Mouse (Mus musculus) lung, embryonic 16.5 days (tissue): ENCODE data around the gene Chchd4. TPM values are rescaled to one million over a fixed set of nuclear protein-coding genes. Genes with fewer than 3 reads are reported as not detected.

ENCODE experiments used
- ATAC-seq: fragments of 200-750 bp; cut with Nextera tagmentation; 2 replicates; pipeline ENCODE4 v1.8.0; 2017; ENCODE audit warnings: low read depth, mild to moderate bottlenecking, moderate library complexity
- H3K27ac ChIP-seq: fragments of 300-500 bp; sonication (generic); 2 replicates; pipeline ENCODE4 v1.5.1; 2014; ENCODE audit warnings: mild to moderate bottlenecking, control low read depth, low read length
- H3K27me3 ChIP-seq: fragments of 300-500 bp; sonication (generic); 2 replicates; pipeline ENCODE4 v1.6.1; 2014; ENCODE audit warnings: low read depth, low read length, mixed read lengths; ENCODE audit not compliant: control insufficient read depth, insufficient read depth
- H3K36me3 ChIP-seq: fragments of 300-500 bp; sonication (generic); 2 replicates; pipeline ENCODE4 v1.6.1; 2014; ENCODE audit warnings: low read length; ENCODE audit not compliant: control insufficient read depth, insufficient read depth
- H3K4me1 ChIP-seq: fragments of 300-500 bp; sonication (generic); replicated peaks from 2 replicates; pipeline ENCODE4 v1.6.1; 2014; ENCODE audit warnings: low read length, mixed read lengths; ENCODE audit not compliant: control insufficient read depth, insufficient read depth
- H3K4me2 ChIP-seq: fragments of 300-500 bp; sonication (generic); 2 replicates; pipeline ENCODE4 v1.6.1; 2014; ENCODE audit warnings: low read depth, low read length, control low read depth
- H3K4me3 ChIP-seq: fragments of 300-500 bp; sonication (generic); 2 replicates; pipeline ENCODE4 v1.5.1; 2014; ENCODE audit warnings: mild to moderate bottlenecking, low read length, control low read depth
- H3K9ac ChIP-seq: fragments of 300-500 bp; sonication (generic); 2 replicates; pipeline ENCODE4 v1.6.1; 2014; ENCODE audit warnings: low read length, control low read depth
- H3K9me3 ChIP-seq: fragments of 300-500 bp; sonication (generic); 2 replicates; pipeline ENCODE4 v1.6.1; 2016; ENCODE audit warnings: low read length; ENCODE audit not compliant: control insufficient read depth
- WGBS: fragments of 180-500 bp; shearing (Covaris S2); extraction: QIAGEN DNeasy Blood & Tissue Kit; methylation state at CpG from one replicate; pipeline ENCODE4 v1.1.7; 2014; 5-methylcytosine and 5-hydroxymethylcytosine counted together
- polyA plus RNA-seq: library from polyadenylated mRNA; unstranded; fragments of >200 nt; fragmentation: Nextera tagmentation; extraction: Ambion mirVana; gene quantifications from 2 replicates; pipeline ENCODE4 v1.2.1, GENCODE M21; 2015

Chchd4 gene
- 22.2 and 23.8 TPM in 2 replicates for polyA plus RNA-seq

- no peaks in the 10 kb centered on the region for H3K27me3 ChIP-seq
- ATAC-seq, result peak; percentile 97
- WGBS, result under 1% methylated on average over 74 of the region's 74 CpGs
- peak within 1 kb of the TSS; percentile 79 for H3K4me2 ChIP-seq
- H3K4me1 ChIP-seq, result peaks cover 15% of the 10 kb centered on the region
- H3K9me3 ChIP-seq, result no peaks in the 10 kb centered on the region
- H3K36me3 ChIP-seq, result 0 out of 2 replicates have a peak, but pooled peaks cover 2% of the 10 kb centered on the region
- H3K4me3 ChIP-seq, result peak within 1 kb of the TSS; percentile 87
- peak within 1 kb of the TSS; percentile 87 for H3K9ac ChIP-seq
- peak within 1 kb of the TSS; percentile 77 for H3K27ac ChIP-seq
These were observed at the start of gene Chchd4, which contains the start of gene Tmem43 for GRCm38 (mm10) chr6:91472868-91473804. Chchd4 (minus strand) TSS chr6:91473546. Tmem43 (plus strand) TSS chr6:91473703.

DNA sequence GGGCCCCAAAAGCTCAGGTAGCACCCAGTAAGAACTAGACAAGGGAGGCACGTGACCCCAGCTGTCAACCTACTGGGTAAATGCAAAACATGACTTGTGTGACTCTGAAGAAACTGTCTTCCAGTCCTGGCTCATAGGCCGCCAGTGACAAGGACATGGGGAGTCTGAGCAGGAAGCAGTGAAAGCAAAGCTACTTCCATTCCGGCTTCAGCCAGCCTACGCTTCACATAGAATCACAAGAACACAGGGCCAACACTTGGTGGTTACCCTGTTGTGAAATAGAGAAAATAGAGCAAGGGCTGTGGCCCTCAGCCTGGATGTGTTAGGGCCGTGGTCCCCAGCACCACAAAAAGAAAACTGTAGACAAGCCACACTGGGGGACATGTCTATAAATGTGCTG lies 49.5 kb upstream of the Chchd4 start:
- H3K36me3 ChIP-seq, result peaks cover 27% of the 10 kb centered on the region
- 90% methylated on average over 5 of the region's 5 CpGs for WGBS
- H3K4me3 ChIP-seq, result no peak overlapping the region
- H3K9ac ChIP-seq, result no peak overlapping the region
- no peaks in the 10 kb centered on the region for H3K9me3 ChIP-seq
- no peak for ATAC-seq
- no peaks in the 10 kb centered on the region for H3K27me3 ChIP-seq
- no peaks in the 10 kb centered on the region for H3K4me1 ChIP-seq
- H3K4me2 ChIP-seq, result no peak overlapping the region
- H3K27ac ChIP-seq, result no peak overlapping the region

- Histone ChIP-seq H3K9me3 (no peaks in the 10 kb centered on the region), H3K27me3 (no peaks in the 10 kb centered on the region), H3K4me2 (no peak overlapping the region), H3K4me1 (peaks cover 16% of the 10 kb centered on the region), H3K36me3 (peaks cover 27% of the 10 kb centered on the region), H3K9ac (no peak overlapping the region), H3K27ac (no peak overlapping the region), H3K4me3 (no peak overlapping the region)
- WGBS, result 84% methylated on average over 7 of the region's 7 CpGs
- no peak for ATAC-seq
These were observed 45.2 kb upstream of the Chchd4 start for GRCm38 (mm10) chr6:91518454-91519020.

DNA sequence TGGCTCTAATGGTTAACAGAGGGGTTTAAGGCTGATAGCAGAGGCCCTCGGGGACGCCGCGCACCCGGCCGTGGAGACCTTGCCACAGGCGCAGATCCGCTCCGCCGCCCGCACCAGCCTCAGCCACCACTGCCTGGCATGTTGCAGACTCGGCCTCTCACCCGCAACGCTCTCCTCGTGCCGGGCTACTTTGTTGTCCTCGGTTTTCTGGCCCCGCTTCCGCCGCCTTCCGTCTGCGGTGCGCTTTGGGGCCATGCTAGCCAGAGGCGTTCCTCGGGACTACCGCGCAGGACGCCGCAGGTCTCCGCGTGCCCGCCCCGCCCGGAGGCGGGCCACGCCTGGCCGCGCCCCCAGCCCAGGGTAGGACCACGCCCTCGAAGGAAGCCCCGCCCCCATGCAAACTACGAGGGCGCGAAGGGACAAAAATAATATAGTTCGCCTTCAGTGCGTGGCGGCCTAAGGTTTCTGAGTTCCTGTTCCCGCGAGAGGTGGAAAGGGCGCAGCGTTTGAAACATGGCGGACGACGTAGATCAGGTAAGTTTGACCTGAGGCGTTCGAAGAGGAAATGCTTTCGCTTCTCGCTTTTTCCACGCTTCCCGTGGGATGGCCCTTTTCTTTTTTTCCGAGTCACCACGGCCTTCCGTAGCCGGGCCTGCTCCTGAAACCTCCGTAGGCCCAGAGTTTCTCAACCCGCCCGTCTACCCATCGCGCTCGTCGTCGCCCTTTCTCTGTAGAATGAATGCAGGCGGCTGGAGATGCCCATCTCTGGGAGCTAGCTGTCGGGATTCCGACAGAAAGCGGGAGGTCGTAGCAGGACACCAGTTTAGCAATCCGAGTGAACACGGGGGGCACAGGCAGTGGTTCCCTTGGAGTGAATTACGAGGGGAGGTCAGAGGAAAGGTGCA lies 42.5 kb upstream of the Chchd4 start, which contains the start of the genes Xpc and Lsm3:
Xpc (minus strand) TSS at position 344 of the 905 bp plus-strand sequence.
Lsm3 (plus strand) TSS at position 384 of the 905 bp plus-strand sequence.
- under 1% methylated on average over 80 of the region's 80 CpGs for WGBS
- Histone ChIP-seq H3K9me3 (no peaks in the 10 kb centered on the region), H3K4me3 (peak within 1 kb of the TSS; percentile 76), H3K4me1 (peaks cover 16% of the 10 kb centered on the region), H3K4me2 (peak within 1 kb of the TSS; percentile 81), H3K36me3 (peaks cover 18% of the 10 kb centered on the region), H3K9ac (peak within 1 kb of the TSS; percentile 93), H3K27ac (peak within 1 kb of the TSS; percentile 70), H3K27me3 (no peaks in the 10 kb centered on the region)
- ATAC-seq, result peak; percentile 99

- peak overlapping the region; percentile 76 for H3K4me3 ChIP-seq
- no peaks in the 10 kb centered on the region for H3K9me3 ChIP-seq
- 21% methylated on average over 10 of the region's 10 CpGs for WGBS
- no peak for ATAC-seq
- peaks cover 16% of the 10 kb centered on the region for H3K4me1 ChIP-seq
- H3K4me2 ChIP-seq, result peak overlapping the region; percentile 81
- peaks cover 13% of the 10 kb centered on the region for H3K36me3 ChIP-seq
- H3K9ac ChIP-seq, result peak overlapping the region; percentile 80
- H3K27me3 ChIP-seq, result no peaks in the 10 kb centered on the region
- peak overlapping the region; percentile 28; the same call in 1 of the 2 replicates for H3K27ac ChIP-seq
These were observed 41.5 kb upstream of the Chchd4 start for GRCm38 (mm10) chr6:91514737-91515362.

DNA sequence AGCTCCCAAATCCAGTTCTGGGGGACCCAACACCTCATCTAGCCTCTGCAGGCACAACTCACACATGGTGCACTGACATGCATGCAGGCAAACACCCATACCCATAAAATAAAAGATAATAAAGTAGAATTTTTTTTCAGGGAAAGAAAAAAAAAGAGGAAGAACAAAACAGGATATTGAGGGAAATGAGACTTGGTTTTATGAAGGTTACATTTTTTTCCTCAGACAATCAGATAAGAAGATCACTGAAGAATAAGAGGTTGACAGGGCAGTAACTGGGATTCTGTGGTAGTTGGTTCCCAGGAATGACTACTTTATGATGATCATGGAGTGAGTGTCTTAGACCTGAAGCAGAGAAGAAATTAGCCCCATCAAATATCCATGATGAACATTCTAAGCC lies 40.8 kb upstream of the Chchd4 start:
- peaks cover 9% of the 10 kb centered on the region for H3K36me3 ChIP-seq
- H3K27ac ChIP-seq, result no peak overlapping the region
- ATAC-seq, result no peak
- no peaks in the 10 kb centered on the region for H3K9me3 ChIP-seq
- H3K9ac ChIP-seq, result peak overlapping the region; percentile 16; the same call in 1 of the 2 replicates
- H3K27me3 ChIP-seq, result no peaks in the 10 kb centered on the region
- H3K4me3 ChIP-seq, result no peak overlapping the region
- H3K4me1 ChIP-seq, result peaks cover 16% of the 10 kb centered on the region
- 0 out of 2 replicates have a peak overlapping the region, but pooled peaks have one; percentile 81 for H3K4me2 ChIP-seq

GRCm38 (mm10) chr6:91510211-91510610 lies 36.9 kb upstream of the Chchd4 start:
- WGBS, result 76% methylated on average over 10 of the region's 10 CpGs
- H3K9ac ChIP-seq, result no peak overlapping the region
- H3K36me3 ChIP-seq, result peaks cover 11% of the 10 kb centered on the region
- no peak overlapping the region for H3K4me3 ChIP-seq
- no peak overlapping the region for H3K27ac ChIP-seq
- H3K27me3 ChIP-seq, result no peaks in the 10 kb centered on the region
- peaks cover 10% of the 10 kb centered on the region; the same call in 1 of the 2 replicates for H3K4me1 ChIP-seq
- H3K9me3 ChIP-seq, result no peaks in the 10 kb centered on the region
- no peak for ATAC-seq
- no peak overlapping the region for H3K4me2 ChIP-seq

GRCm38 (mm10) chr6:91509326-91509725 lies 36.0 kb upstream of the Chchd4 start:
- Histone ChIP-seq H3K4me1 (peaks cover 2% of the 10 kb centered on the region; the same call in 1 of the 2 replicates), H3K27me3 (no peaks in the 10 kb centered on the region), H3K4me2 (no peak overlapping the region), H3K36me3 (peaks cover 16% of the 10 kb centered on the region), H3K9ac (no peak overlapping the region), H3K4me3 (no peak overlapping the region), H3K9me3 (no peaks in the 10 kb centered on the region), H3K27ac (no peak overlapping the region)
- WGBS, result 41% methylated on average over 7 of the region's 7 CpGs
- no peak for ATAC-seq
